Mouse (Mus musculus) liver, embryonic 14.5 days (tissue): Measurements from ENCODE around the gene Rtl5.

ENCODE experiments used
- CTCF ChIP-seq: IDR thresholded peaks from 2 replicates; pipeline ENCODE4 v1.5.1; 2016; ENCODE audit warnings: antibody characterized with exemption, low read depth, control low read depth
- EP300 ChIP-seq: IDR thresholded peaks from 2 replicates; pipeline ENCODE4 v1.6.1; 2016; ENCODE audit warnings: antibody characterized with exemption, low read depth

DNA sequence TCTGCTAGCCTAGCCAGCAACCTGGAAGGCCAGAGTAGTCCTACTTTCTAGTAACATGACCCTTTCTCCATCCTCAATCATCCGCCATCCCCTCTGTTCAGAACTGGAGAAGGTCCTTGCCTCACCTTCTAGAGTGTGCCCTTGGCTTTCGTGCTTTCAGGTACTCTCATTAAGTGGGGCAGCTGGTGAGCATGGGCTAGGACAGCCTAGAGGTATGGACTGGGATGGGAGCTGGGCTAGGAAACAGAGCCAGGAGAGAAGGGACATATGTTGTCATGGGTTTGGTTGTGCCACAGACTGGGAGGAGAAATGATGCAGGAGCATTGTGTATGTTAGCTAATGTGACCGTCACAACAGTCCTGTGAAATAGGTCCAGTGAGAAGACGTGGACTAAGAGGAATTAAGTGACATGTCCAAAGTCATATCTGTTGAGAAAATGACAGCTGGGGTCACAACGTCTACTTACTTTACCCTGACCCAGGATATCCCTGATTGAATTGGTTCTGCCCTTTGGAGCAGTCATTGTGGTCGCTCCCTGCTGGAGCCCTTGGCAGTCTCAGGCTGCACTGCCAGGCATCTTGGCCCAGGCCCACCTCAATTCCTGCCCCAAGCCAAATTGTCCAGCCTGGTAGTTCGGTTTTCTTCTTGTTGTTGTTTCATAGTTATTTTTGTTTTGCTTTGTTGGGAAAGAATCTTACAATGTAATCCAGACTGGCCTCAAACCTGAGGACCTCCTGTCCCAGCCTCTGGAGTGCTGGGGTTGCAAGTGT is 51.4 kb downstream of the Rtl5 start:
- TF ChIP-seq CTCF (no peak), EP300 (no peak)
